Mouse (Mus musculus) spleen, adult 10 weeks (tissue): ENCODE results near the gene Fmr1. TPM values are rescaled to one million over a fixed set of nuclear protein-coding genes. Genes with fewer than 3 reads are reported as not detected.

Experiments used
- polyA plus RNA-seq: library from polyadenylated mRNA; stranded (reverse); fragments of 350-450 nt; fragmentation: Illumina TruSeq; extraction: RNeasy Lipid Tissue Mini Kit (QIAGEN cat#74804); gene quantifications from one replicate; pipeline ENCODE4 v1.2.3, GENCODE M21; 2015; ENCODE audit warnings: low replicate concordance; ENCODE audit not compliant: insufficient read depth

Fmr1 gene
- 91.5 TPM for polyA plus RNA-seq

GRCm38 (mm10) chrX:68678333-68678740 is at the start of gene Fmr1:
Fmr1 (plus strand) TSS chrX:68678541.

DNA sequence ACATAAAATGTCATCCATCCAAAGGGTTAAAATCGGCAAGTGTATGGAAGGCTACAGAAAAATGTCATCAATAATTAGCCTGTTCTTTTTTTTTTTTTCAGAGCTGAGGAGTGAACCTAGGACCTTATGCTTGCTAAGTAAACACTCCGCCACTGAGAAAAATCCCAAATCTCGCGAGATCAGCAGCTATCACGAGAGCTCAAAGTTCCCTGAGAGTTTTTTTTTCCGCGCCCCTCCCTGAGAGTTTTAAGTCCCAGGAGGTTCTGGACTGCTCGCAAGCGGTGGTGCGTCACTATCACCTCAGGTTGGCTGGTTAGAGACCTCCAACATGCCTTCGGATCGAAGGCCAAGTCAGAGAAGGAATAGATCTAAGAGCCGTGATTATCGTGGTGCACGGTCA is 83.3 kb downstream of the Fmr1 start, which contains the start of gene Fmr1nb:
Gene Fmr1nb (plus strand): TSS at position 234 of the 400 bp plus-strand sequence.

Other genes starting within 250 kb of the Fmr1 start
- 0.90 TPM for gene Fmr1nb, start 83.3 kb downstream of the Fmr1 start, polyA plus RNA-seq
- gene Gm14698, start 142.6 kb downstream of the Fmr1 start, polyA plus RNA-seq, result 0.87 TPM
- not detected for gene Gm6812, start 214.5 kb downstream of the Fmr1 start, polyA plus RNA-seq